Mouse (Mus musculus) forelimb bud, embryonic 11.5 days (tissue): ENCODE measurements around the gene Rtcb.

Source experiments
- DNase-seq: peaks from one replicate; pipeline ENCODE4 v3.0.0-alpha.2; 2012; ENCODE audit warnings: low read depth, low spot score

Rtcb gene

DNA sequence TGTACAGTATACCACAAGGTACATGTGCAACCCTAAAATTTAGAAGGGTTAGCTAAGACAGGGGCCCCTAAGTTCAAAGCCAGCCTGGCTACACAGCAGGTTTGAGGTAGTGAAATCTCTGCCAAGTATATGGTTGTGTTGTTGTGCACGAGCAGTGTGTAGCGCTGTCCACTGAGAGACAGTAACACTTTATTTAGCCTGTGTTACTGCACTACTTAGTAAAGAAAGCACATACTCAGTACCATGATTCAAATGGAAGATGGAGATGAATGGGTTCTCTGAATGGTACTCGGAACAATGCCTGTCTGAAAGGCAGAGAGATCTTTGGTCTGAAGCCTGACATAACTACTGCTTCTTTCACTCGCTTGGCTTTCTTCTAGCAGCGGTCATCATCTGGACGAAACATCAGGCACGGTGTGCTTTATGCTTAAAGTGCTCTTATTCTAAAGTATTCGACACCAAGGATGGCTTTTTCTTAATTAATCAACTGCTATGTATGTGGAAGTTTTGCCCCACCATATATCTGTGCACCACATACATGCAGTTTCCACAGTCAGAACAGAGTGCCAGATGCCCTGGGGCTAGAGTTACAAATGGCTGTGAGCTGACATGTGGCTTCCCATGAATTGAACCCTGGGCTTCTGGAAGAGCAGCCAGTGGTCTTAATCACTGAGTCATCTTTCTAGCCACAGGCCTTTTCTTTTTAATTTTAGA is 9.0 kb downstream of the Rtcb start:
- no peak for DNase-seq

DNA sequence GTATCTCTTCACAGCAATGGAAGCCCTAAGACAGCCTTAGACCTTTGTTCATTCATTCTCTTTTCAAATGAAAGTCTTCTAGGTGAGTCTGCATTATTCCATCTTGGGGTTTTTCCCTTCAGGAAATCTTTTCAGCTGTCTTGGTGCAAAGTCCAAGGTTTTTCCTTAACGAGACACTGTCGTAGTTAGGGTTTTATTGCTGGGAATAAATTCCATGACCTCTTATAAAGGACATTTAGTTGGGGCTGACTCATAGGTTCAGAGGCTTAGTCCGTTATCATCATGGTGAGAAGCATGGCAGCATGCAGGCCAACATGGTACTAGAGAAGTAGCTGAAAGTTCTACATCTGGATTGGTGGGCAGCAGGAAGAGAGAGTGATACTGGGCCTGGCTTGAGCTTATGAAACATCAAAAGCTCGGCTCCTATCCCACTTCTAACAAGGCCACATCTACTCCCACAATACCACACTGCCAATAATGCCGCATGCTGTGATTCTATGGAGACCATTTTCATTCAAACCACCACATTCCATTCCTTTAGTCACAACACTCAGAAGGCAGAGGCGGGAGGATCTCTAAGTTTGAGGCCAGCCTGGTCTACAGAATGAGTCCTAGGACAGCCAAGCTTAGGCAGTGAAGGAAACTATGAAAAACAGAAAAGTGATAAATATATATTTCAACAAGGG is 21.2 kb downstream of the Rtcb start:
- no peak for DNase-seq

- DNase-seq: no peak
Observed at GRCm38 (mm10) chr10:85929962-85930361, 27.7 kb downstream of the Rtcb start.

GRCm38 (mm10) chr10:85929208-85929591 is 28.4 kb downstream of the Rtcb start:
- DNase-seq: no peak

DNA sequence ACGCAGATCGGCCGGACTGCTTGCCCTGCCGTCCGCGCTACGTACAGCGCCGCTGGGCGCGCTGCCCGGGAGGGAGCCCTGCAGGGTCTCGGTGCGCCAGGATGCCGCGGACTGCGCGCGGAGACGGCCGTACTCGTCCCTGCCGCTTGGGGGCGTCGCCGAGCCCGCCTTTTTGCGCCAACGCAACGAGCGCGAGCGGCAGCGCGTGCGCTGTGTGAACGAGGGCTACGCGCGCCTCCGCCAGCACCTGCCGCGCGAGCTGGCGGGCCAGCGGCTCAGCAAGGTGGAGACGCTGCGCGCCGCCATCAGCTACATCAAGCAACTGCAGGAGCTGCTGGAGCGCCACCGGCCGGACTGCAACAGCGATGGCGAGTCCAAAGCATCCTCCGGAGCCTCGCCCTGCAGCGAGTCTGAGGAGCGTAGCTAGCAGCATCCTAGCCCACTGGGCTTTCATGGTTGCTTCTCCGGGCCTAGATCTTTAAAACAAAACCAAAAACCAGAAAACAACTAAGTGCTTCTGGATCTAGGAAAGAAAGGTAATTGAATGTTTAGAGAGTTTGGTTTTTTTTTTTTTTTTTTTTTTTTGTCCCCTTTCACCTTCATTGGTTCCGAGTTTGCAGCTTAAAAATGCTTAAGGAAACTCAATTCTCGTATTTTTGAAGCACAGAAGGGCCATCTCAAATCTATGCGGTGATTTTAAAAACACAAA is 29.0 kb downstream of the Rtcb start:
- peak; percentile 77 for DNase-seq

DNA sequence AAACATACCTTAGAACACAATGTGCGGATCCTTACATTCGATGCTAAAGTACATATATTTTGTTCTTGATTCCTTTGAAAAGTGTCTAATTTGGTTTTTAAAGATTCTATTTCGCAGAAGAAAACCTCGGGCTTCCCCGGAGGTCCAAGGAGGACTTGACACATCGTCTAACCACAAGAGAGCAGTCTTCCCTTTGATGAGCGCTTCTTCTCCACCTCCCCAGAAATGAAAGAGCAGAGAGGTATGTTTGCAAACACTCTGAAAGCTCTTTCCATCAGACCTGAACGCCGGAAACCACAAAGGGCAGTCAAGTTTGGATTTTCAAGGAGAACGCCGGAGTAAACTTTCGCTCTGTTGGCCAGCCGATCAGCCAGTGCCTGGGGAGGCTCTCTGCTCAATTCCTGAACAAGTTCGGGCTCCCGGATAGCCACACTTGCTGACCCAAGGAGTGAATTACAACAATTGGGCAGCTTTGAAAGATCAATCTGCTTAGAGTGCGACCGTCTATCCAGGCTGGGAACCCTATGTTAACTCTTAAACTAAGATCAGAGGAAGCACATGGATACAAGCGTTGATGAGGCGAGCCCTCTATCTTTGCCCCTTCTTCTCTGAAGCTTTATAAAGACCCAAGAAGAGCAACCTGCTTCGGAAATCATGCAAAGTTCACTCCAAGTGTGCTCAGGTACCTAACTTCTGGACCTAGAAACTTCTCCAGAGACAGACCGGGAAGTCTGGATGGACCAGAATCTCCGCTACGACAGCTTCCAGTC is 29.8 kb downstream of the Rtcb start, which contains the start of gene Ascl4:
Ascl4 (plus strand) TSS at position 6 of the 770 bp plus-strand sequence.
- peak; percentile 13 for DNase-seq

DNA sequence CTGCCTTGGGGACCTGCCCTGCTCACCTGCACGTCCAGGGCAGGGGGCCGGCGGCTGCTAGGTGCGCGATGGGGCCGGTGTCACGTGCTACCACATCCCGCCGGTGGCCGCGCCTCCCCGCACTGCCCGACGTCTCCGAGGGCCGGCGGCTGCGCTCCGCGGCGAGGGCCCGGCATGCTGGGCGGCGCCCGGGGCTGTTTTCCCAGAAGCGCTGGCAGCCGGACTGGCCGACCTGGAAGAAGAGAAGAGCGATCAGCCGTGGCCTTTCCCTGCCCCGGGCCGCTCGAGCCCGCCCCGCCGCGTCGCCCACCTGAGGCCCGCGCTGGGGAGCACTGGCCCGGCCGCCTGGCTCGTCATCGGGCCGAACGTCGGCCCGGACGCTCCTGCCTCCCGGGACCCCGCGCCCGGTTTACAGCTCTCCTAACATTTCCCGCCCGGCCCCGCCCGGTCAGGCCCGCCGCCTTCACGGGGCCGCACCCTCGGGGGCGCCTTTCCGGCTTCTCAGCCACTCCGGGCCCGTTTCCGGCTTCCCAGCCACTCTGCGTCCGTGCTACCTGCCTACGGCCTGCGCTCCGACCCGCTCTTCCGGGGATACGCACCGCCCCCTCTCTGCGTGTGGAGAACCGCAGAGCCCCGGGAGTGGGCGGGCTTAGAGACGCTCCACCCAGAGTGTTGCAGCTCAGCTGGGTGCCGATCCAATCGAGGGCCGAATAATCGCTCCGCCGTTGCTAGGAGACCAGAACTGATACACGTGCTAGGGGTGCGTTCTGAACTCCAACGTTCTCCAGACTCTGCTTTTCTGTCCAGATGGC is 40.9 kb downstream of the Rtcb start, which contains the start of gene Prdm4:
Prdm4 (minus strand) TSS at position 645 of the 812 bp plus-strand sequence.
- peak; percentile 98 for DNase-seq
